Mouse (Mus musculus) central nervous system, embryonic 14 days (tissue): Measurements from ENCODE around the gene Ssxb10. TPM values are rescaled to one million over a fixed set of nuclear protein-coding genes. Genes with fewer than 3 reads are reported as not detected.

Experiments
- polyA plus RNA-seq: library from polyadenylated mRNA; depleted of rRNA; stranded (reverse); fragments of >200 nt; gene quantifications from 2 replicates; pipeline ENCODE4 v1.2.3, GENCODE M21; 2012; rRNA removed

Gene Ssxb10
- polyA plus RNA-seq, result not detected in 2 replicates

DNA sequence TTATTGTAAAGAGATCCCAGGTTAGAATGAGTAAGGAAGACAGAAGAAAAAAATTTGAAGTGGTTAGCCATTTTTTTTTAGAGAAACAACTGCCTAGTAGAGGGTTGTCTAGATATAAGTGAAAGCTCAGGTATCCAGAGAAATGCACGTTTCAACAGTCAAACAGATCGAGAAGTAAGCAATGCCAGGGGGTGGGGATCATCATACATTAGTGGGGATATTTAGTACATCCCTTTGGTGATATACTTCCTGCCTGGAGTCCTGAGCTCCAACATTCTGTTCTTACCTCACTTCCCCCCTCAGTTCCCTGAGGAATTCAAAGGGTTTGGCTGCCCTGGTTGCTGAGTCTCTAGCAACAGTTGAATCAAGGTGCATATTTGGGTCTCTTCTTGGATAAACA, at the start of gene Ssxb10:
Gene Ssxb10 (plus strand): TSS at position 301 of the 400 bp plus-strand sequence.

DNA sequence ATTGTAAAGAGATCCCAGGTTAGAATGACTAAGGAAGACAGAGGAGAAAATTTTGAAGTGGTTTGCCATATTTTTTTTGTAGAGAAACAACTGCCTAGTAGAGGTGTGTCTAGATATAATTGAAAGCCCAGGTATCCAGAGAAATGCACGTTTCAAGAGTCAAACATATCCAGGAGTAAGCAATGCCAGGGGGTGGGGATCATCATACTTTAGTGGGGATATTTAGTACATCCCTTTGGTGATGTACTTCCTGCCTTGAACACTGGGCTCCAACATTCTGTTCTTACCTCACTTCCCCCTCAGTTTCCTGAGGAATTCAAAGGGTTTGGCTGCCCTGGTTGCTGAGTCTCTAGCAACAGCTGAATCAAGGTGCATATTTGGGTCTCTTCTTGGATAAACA, 39.5 kb downstream of the Ssxb10 start, which contains the start of gene Ssxb9:
Gene Ssxb9 (plus strand): TSS at position 301 of the 400 bp plus-strand sequence.

Other genes with a start within 250 kb of the Ssxb10 start
- gene Was, start 236.9 kb upstream of the Ssxb10 start, polyA plus RNA-seq, result 1.0 and 1.1 TPM in 2 replicates
- gene Wdr13, start 194.5 kb upstream of the Ssxb10 start, polyA plus RNA-seq, result 193 and 209 TPM in 2 replicates
- gene Rbm3, start 181.5 kb upstream of the Ssxb10 start, polyA plus RNA-seq, result 462 and 530 TPM in 2 replicates
- gene Tbc1d25, start 151.2 kb upstream of the Ssxb10 start, polyA plus RNA-seq, result 24.0 and 24.2 TPM in 2 replicates
- 20.1 and 22.0 TPM in 2 replicates for gene Ebp, start 133.9 kb upstream of the Ssxb10 start, polyA plus RNA-seq
- gene Porcn, start 120.9 kb upstream of the Ssxb10 start, polyA plus RNA-seq, result 91.0 and 101 TPM in 2 replicates
- gene Ftsj1, start 75.0 kb upstream of the Ssxb10 start, polyA plus RNA-seq, result 42.2 and 45.3 TPM in 2 replicates
- 25.6 and 27.5 TPM in 2 replicates for gene Slc38a5, start 56.3 kb upstream of the Ssxb10 start, polyA plus RNA-seq
- gene Ssxb9, start 39.6 kb downstream of the Ssxb10 start, polyA plus RNA-seq, result not detected in 2 replicates
- gene Ssxb1, start 85.9 kb downstream of the Ssxb10 start, polyA plus RNA-seq, result not detected in 2 replicates
- not detected in 2 replicates for gene Ssxb2, start 134.3 kb downstream of the Ssxb10 start, polyA plus RNA-seq
- gene Gm14459, start 197.5 kb downstream of the Ssxb10 start, polyA plus RNA-seq, result not detected in 2 replicates
- not detected in 2 replicates for gene Ssxb6, start 220.8 kb downstream of the Ssxb10 start, polyA plus RNA-seq